1 mouse cellular context compared by ENCODE assay signal in the genomic region with DNA sequence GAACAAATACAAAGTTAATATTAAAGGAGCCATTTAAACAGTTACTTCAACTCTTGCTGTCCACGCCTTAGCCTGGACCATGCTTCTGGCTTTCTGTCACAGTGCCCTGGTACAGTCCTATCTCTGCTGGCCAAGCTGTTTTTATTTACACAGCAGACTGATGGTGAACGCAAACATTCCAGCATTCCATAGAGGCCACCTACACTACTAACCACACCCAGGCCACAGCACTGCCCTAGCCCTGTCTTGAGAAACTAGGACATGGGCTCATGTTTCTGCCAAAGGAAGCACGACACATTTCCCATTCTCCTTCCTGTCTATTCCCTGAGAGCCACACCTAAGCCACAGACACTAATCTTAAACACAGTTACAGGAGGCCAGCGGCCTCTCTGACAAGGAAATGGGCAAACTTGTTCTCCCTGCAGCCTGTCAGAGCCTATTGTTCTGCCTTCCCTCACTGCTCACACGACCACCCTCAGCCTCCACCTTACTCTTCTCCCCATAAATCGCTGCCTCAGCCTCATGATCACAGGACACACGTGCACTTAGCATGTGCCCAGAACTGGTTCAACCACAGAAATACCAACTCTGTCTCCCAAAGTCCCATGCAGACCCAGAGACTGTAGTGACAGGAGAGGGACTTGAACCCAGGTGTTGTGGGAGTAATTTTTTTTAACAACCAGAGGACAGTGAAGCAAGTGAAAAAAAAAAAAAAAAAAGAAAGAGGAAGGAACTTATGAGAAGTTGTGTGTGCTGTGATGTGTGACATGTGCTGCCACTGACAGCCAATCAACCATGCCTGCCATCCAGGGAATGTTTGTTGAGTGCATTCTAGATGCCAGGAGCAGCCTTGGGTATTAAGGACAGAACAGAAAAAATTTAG.
TF ChIP-seq lines count a peak whose summit lies in the region.

No protein-coding gene starts in this region.

TF ChIP-seq in CH12.LX, 34 proteins besides CTCF, POLR2A, EP300 and RAD21:
- TF ChIP-seq CHD2 (IDR thresholded peaks at IDR 0.05; ENCODE audit: low read length) (no peak), POLR2AphosphoS2 (IDR thresholded peaks at IDR 0.05; ENCODE audit: low read depth, low read length) (no peak), ZKSCAN1 (IDR thresholded peaks at IDR 0.05; ENCODE audit: borderline replicate concordance, low read depth, low read length) (no peak), JUND (conservative IDR thresholded peaks at IDR 0.05; ENCODE audit: low read depth, low read length) (no peak), MAFK (IDR thresholded peaks at IDR 0.05; ENCODE audit: insufficient replicate concordance, low read length) (no peak), NELFE (IDR thresholded peaks at IDR 0.05; ENCODE audit: low read depth, low read length) (no peak), ELF1 (IDR thresholded peaks at IDR 0.05; ENCODE audit: low read depth, low read length) (no peak), MEF2A (IDR thresholded peaks at IDR 0.05; ENCODE audit: borderline replicate concordance, low read depth, low read length) (no peak), TCF12 (IDR thresholded peaks at IDR 0.05; ENCODE audit: low read depth, low read length) (no peak), MXI1 (IDR thresholded peaks at IDR 0.05; ENCODE audit: low read depth, low read length) (no peak), SIN3A (IDR thresholded peaks at IDR 0.05; ENCODE audit: low read length) (no peak), MAZ (IDR thresholded peaks at IDR 0.05; ENCODE audit: low read depth, low read length) (no peak), BHLHE40 (IDR thresholded peaks at IDR 0.05; ENCODE audit: low read depth, low read length) (peak; percentile 76), ZNF384 (IDR thresholded peaks at IDR 0.05; ENCODE audit: low read depth, low read length) (peak; percentile 97), ZMIZ1 (IDR thresholded peaks at IDR 0.05; ENCODE audit: low read depth, low read length) (no peak), IRF4 (IDR thresholded peaks at IDR 0.05; ENCODE audit: low read depth, low read length) (no peak), NRF1 (IDR thresholded peaks at IDR 0.05; ENCODE audit: low read depth, low read length) (no peak), GABPA (IDR thresholded peaks at IDR 0.05; ENCODE audit: insufficient replicate concordance, low read depth, low read length) (no peak), MAX (IDR thresholded peaks at IDR 0.05; ENCODE audit: low read length) (0 out of 2 replicates have a peak, but pooled peaks have one; percentile 29), CHD1 (IDR thresholded peaks at IDR 0.05; ENCODE audit: low read depth, low read length) (no peak), SMC3 (IDR thresholded peaks at IDR 0.05; ENCODE audit: low read depth, low read length) (no peak), MYC (IDR thresholded peaks at IDR 0.05; ENCODE audit: low read depth, low read length) (0 out of 2 replicates have a peak, but pooled peaks have one; percentile 27), PAX5 (IDR thresholded peaks at IDR 0.05; ENCODE audit: low read length) (no peak), E2F4 (IDR thresholded peaks at IDR 0.05; ENCODE audit: insufficient replicate concordance, low read depth, low read length) (no peak), TBP (conservative IDR thresholded peaks at IDR 0.05; ENCODE audit: low read depth, low read length) (no peak), ETS1 (conservative IDR thresholded peaks at IDR 0.05; ENCODE audit: low read depth, low read length) (0 out of 2 replicates have a peak, but pooled peaks have one; percentile 6), UBTF (IDR thresholded peaks at IDR 0.05; ENCODE audit: low read depth, low read length) (no peak), ZC3H11A (IDR thresholded peaks at IDR 0.05; ENCODE audit: low read depth, low read length) (no peak), USF2 (conservative IDR thresholded peaks at IDR 0.05; ENCODE audit: low read depth, low read length) (no peak), JUN (IDR thresholded peaks at IDR 0.05; ENCODE audit: insufficient read depth, low read depth, low read length) (no peak), USF1 (IDR thresholded peaks at IDR 0.05; ENCODE audit: low read depth, low read length) (no peak), RCOR1 (conservative IDR thresholded peaks at IDR 0.05; ENCODE audit: low read depth, low read length) (no peak), HCFC1 (IDR thresholded peaks at IDR 0.05; ENCODE audit: low read depth, low read length) (no peak), KAT2A (IDR thresholded peaks at IDR 0.05; ENCODE audit: insufficient replicate concordance, low read length) (no peak)
